Mouse (Mus musculus) WW6 (cell line): Measurements from ENCODE around the gene Gramd1b.

Experiments used
- DNase-seq: peaks from one replicate; pipeline ENCODE4 v3.0.0-alpha.2; 2013; ENCODE audit warnings: low read depth, low spot score

Gene Gramd1b

DNA sequence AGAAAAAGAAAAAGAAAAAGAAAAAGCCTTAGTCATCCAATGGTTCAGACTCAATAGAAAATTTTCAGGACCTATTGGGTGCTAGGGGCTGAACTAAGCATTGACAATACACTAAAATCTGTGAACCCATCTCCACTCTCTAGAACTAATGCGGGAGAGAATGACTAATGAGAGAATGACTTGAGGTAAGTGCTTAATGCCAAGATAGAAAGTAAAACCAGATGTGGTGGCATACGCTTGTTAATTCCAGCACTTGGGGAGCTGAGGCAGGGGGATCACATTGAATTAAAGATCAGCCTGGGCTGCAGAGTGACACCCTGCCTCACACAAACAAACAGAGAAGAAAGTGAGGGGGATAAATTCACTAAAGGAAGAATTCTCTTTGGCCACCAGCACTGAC is 131.0 kb downstream of the Gramd1b start:
- DNase-seq: no peak

DNA sequence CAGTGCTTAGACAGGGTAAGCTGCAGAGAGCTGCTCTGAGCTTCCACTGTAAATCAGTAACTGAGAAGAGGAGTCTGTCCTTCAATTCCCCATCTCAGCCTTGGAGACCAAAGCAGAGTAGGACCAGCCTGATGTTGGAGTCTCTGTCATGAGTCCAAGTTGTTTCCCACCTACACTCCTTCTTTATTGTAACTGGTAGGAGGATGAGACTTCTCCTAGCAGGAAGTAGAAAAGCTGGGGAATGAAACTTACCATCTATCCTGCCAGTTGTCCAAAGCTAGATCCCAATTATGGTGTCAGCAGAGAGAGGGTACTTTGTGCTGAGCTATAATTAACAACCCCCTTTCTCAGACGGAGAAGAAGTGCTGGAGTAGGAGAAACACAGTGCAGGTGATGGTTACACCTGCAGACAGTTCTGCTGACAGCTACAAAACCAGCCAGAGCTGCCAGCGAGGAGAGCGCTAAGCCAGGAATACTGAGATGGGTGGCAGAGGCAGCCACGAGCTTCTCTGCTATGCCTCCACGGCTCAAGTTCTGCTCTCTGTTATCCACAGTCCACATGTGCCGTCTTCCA is 131.7 kb downstream of the Gramd1b start:
- DNase-seq: no peak

DNA sequence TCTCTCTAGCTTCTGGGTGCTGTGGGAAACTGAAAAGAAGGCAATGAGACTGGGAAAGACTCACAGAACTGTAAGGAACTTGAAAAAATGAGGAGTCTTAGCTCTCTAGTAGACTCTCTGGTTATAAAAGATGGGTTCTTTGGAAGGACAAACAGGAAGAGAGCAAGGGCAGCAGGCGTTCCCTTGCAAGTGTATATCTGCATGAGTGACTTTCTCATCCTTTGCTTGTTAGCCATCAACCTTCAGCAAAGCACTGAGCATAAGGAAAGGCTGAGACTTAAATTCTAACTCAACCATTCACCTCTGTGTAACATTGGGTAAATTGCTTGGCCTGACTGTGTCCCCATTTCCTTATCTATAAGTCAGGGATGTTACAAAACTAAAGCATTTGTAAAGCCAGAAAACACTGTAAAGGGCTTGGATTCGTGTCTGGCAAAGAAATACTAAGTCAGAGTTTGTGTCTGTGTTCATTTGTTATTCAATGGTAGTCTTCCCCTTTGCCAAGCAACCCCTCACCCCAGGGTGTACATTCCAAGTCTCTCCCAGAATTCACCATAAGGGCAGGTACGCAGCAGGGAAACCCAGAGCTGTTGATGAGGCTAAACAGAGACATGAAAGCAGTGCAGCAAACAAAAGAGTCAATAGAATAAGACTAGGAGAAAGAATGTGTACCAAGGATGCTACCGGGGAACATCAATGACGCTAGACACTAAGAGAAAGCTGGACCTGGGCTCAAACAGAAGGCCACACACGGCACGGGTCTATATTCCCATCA is 133.5 kb downstream of the Gramd1b start:
- no peak for DNase-seq

DNA sequence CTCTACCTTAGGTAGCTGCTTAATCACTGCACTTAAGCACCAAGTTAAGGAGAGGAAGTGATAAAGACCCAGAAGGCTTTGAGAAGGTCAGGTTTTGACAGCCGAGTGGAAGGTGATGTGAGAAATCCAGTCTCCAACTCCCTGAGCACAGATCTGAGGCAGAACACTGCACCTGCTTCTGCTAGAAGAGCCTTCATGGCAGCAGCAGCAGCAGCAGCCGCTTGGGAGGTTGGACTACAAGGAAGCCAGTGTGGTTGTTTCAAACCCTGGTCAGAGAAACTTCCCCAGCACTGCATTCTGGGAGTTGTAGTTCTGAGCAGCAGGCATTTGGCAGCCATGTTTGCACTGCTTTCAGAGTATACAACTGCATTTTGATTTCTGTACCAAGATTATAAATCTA is 134.1 kb downstream of the Gramd1b start:
- no peak for DNase-seq

DNA sequence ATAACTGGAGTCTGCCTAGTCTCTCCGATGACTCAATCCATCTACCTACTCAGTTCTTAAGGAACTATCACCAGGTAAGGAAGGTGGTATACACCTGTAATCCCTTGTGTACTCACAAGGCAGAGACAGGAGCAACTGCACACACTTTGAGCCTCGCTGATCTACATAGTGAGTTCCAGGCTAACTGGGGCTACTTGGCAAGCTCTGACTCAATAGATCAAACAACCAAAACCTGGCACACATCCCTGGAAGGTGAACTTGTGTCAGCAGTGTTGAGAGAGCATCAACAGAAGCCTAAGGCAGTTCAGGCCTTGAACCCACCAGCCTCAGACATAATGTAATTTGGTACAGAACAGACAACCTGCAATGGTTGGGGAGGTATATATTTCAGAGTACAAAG is 135.0 kb downstream of the Gramd1b start:
- DNase-seq: no peak

DNA sequence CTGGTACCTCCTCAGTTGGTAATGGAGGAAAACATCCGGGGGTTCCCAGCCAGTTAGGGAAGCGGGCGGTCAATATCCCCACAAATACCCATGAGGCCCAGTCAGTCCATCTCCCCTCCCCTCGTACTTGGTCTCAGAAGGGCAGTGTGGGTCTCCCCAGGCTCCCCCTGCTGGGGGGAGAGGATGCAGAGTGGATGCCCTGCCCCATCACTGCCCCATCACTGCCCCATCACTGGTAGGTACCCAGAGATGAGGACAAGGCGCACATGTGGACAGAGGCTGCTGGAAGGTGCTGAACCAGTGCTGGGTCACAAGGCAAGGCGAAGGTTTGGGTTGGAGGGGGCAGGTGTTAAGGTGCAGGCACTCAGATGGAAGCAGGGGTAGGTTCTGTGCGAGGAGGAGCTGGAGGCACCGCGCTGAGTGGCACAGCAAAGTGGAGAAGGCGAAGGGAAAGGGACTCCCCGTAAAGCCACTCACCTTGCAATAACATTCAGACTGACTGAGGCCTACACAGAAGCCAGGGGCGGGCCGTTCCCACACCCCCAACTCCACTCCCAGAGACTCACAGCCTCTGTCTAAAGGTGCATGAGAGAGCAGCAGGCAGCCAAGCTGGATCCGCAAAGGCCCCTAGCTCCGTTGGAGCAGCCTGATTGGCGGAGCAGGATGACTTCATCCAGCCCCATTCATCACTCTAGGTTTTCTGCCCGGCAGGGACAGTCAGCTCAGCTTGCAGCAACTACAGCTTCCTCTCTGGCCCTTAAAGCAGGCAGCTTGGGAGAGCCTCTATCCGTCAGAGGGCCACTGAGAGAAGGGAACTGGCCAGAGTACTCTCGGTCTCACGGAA is 139.1 kb downstream of the Gramd1b start:
- DNase-seq: no peak

DNA sequence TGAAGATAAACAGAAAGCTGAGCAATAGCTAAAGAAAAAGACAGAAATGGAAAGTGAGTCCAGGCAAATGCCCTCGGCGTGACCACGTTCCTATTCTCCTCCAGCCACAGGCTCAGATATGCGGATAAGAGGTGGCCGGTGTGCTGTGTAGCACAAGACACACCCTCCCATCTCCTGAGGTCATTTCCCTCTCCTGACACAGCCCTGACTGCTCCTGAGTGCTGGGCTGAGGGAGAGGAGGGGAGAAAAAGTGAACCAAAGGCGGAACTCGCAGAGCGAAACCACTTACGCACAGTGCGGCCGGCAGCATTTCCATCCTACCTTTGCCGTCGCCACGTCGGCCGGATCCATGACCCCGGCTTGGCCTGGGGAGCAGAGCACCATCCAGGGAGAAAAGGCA is 139.8 kb downstream of the Gramd1b start:
- DNase-seq: no peak

DNA sequence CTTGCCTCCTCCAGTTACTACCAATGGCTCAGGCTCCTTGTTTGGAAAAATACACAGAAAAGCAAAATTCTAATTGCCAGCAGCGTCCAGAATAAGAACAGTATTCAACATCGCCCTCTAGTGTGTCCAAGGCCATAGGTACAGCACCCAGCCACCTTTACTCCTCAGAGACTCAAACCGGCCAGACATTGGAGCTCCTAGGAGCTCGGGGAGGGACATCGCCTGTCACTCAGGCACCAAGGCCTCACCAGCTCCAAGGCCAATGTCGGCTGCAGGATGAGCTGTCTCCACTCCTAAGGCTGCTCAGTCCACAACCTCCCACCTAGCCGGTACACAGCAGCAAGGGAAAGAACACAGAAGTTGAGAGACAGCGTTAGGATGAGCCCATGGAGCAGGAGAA is 140.3 kb downstream of the Gramd1b start:
- no peak for DNase-seq

DNA sequence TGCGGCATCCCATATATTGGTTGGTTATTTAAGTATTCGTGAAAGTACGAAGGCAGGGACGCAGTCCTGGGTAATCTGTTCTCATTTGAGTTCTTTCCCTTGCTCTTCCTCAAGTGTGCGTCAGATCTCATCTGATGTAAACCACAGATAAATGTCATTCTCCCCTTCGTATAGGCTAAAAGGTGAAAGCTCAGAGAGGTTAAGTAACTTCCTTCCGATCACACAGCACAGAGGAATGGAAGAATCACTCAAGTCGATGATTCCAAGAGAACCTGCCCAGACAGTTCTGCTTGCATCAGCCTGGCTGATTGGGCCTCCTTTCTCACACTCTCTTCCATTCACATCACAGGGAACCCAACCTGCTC is 140.8 kb downstream of the Gramd1b start:
- no peak for DNase-seq

DNA sequence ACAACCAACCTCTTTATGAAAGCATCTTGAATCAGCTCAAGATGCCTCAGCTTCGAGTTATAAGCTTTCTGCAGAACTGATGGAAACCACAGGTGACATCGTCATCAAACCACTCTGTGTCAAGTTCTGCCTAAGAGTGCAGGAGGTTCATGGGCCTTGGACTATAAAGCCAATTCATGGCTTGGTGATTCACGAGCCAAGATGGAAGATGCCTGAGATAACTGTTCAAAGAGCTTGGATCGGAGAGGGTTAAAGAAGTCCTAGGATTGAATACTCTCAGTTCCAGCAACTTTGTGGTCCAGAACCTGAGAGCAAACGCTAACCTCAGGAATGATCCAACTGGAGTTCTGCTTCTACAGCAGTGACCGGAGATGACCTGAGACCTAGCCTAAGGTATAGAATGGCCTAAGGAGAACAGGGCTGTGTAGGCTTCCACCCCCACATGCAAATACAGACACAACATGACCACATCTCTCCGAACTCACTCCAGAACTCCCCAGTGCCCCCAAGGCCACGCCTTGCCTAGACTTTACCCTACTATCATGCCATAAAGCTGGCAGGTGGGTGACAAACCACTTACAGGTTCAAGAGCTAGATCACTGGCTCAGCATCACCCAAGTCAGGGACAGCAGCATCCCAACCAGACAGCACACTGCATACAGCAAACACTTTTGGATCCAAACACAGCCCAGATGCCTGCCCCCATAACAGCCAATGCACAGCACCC is 141.4 kb downstream of the Gramd1b start:
- no peak for DNase-seq

DNA sequence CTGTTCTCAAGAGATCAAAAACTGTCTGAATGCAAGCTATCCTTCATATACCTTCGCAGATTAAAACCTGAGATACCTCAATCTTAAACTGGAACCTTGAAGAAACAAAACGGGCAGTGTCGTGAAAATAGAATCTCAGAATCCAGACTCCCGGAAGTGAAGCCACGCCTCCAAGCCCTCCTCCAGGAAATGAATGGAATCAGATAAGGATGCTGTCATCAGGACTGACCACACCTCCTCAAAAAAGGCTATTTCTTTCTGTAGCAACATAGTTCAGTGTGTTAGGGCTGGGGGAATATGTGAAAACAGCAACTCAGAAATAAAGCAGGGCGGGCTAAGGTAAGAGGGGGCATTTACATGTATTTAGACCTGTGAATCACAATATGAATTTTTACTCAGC is 142.0 kb downstream of the Gramd1b start:
- DNase-seq: no peak

DNA sequence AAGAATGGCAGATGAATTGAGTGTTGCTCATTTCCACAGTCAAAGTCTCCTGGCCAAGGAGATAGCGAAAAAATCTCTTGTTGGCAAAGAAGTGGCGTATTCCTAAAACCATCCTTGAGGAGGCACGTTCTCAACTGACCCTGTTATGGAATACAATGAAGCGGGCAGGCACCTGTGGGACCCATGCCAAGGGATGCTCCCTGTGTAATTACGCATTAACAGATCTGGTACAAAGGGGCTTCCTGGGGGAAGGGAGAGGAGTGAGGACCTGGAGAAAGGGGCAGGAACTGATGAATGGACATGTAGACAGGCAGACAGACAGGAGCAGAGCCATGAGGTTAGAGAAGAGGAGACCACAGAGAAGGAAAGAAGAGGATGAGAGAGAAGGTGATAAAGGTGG is 146.4 kb downstream of the Gramd1b start:
- no peak for DNase-seq

DNA sequence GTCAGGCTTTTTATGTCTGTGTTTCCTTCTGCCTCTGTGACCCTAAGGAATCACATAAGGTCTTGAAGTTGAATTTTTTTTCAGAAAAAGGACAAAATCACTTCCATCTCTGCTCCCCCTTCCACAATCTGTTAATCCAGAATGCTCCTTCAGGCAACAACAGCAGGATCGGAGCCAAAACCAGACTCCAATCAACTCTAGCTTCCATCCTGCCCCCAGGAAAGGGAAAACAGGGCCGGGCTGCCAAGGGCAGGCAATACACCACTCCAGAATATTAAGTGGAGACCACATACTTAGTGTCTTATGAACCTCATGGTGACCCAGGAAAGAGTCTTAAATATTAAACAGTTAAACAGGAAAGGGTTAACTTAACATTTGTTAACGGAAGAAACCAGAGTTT is 148.7 kb downstream of the Gramd1b start:
- no peak for DNase-seq

DNA sequence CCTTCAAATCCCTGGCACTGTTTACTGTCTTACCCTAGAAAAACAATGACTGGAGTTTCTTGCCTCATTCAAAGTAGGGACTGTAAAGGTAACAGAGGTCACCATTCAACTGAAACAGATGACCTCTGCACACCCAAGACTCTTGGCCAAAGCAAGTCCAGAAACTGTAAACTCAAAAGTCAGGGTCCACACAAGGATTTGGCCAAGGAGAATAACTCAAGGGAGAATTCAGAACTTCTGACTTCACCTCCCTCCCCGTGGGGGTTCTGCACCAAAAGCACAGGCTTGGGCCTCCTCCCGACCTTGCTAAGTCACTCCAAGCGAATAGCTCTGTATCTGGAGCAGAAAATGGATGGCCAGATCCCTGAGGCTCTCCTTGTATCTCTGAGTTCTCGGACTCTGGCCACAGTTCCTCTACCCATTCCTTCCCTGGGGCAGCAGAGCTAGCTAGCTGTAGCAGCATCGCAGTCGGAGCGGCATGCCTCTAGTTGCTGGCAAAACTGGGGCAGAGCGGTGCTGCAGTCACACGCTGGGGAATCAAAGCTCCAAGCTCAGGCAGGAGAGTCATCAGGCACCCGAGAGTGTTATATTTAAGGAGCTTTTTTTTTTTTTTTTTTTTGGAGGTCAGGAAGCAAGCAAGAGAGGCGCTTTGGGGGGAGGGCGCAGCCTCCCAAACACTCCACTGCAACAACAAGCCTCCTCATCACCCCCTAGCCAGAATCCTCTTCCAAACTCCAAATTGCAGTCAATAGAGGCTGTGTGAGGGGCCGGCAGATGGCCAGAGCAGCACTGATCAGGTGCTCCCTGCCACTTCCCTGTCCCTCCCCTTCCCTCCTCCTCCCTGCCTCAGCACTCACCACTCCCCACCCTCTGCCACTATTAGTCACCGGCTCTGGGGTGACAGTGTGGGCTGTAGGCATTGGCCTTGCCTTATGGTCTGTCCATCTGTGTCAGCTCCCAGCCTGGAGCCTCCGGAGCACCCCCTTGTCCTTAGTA is 149.5 kb downstream of the Gramd1b start:
- DNase-seq: no peak

DNA sequence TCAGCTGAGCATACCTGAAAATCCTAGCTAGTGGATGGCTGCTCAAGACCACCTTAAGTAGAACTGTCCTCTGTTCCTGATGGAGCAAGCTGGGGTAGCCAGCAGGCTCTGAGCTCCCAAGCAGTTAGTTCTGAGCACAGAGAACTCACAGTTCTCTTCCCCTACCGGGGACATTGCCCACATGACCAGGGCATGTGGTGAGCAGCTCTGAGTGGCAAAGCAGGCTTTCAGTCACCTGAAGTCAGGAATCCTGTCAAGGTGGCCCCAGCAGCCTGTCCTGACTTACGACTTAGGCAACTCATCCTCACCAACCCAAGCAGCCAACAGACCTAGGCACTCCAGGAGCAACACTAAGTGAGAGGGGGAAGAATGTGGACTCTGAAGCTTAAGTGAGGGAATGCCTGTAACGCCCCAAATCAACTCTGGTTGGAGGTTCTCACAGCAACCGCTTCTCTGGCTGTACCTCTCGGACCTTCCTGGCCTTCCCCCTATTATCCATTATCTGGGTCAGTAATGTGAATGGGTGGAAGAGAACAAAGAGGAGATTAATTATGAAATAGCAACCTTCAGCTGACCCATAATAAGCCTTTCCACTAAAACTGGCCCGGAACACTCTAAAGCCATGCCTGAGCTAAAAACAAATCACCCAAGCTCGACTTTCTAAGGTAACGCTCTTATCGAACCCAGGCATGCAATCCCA is 154.3 kb downstream of the Gramd1b start:
- no peak for DNase-seq

DNA sequence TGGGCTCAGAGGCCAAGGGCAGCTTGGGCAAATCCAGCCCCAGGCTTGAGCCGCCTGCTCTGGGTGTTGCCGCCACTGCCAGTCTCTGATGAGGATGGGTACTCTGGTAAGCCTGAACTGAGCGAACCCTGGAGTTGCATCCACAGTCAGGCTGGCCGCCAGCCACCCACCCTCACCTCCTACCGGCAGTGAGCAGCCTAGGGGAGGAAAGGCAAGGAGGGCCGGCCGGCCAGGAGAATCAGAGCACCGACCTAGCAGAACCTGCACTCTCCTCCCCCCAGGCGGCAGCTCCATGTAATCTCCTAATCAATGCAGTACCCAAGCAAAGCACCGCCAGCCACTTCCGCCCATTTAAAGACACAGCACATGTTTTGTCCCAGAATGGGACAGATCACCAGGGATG is 155.0 kb downstream of the Gramd1b start:
- DNase-seq: no peak

DNA sequence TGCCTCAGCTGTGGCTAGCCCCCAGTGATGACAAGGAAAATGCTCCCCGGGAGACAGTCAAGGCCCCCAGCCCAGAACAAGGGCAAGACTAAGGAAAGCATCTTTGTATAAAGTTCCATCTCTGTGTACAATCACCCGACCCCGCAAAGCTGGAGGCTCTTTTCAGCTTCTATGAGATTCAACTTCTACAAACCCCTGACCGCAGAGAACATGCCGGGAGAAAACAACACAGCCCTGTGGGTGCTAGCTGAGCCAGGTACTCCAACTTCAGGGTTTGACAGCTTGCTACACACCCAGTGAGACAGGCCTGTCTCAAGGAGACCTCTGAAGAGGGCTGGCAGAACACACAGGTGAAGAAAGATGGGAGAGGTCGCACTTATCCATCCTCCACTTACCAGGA is 155.7 kb downstream of the Gramd1b start:
- no peak for DNase-seq

DNA sequence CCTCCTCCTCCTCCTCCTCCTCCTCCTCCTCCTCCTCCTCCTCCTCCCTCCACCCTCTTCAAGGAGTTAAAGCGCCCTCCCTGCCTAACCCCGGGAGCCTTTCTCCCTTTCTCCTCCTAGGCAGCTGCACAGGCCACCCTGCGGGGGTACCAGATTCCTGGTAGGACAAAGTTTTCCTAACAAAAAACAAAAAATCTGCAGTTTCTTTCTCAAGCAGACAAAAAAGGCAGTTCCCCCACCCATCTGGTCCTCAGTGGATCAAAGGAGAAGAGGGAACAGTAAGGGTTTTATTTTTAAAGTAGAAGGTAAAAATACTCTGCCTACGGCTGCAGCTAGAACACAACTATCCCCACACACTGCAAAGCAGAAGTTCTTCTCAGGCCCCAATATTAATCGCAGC is 156.2 kb downstream of the Gramd1b start:
- DNase-seq: no peak

DNA sequence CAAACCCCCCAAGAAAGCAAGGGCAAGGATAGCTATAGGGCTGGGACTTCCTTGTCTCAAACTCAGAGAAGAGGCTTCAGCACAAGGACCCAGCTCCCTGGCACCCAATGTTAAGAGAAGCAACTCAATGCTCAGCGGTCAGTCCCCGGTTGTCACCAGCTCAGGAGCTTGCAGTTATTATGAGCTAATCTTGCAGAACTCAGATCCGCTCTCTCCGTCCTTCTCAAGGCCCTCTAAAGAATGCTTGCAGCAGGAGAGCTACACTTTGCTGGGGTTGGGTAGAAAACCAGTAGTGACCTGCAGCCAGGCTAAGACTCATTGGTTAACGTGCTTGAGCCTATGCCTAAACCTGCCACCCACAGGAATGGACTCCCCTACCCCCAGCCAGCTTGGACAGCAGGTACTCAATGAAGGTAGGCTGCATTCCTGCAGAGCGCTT is 156.6 kb downstream of the Gramd1b start:
- no peak for DNase-seq

DNA sequence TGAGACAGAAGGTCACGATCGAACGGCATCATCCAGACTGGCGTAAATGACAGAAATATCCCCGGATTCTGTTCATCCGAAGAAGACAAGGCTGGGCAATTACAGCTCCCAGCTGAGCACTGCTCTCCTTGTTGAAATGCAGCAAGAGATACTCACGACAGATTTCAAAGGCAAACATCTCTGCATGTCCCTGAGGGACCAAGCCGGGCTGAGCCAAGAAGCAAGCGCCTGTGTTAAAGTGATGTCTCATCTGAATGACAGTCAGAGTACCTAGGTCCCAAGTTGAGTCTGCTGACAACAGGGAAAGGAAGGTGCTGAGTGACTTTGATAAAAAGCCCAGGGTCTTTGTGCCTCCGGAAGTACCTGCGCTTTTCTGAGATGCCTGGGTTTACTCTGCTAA is 157.1 kb downstream of the Gramd1b start:
- no peak for DNase-seq
